Mouse (Mus musculus) midbrain, embryonic 12.5 days (tissue): Measurements from ENCODE around the gene Zfp735. TPM values are rescaled to one million over a fixed set of nuclear protein-coding genes. Genes with fewer than 3 reads are reported as not detected.

Experiments
- ATAC-seq: fragments of 200-750 bp; cut with Nextera tagmentation; 2 replicates; pipeline ENCODE4 v1.8.0; 2017; ENCODE audit warnings: low read depth, moderate TSS enrichment, moderate library complexity; ENCODE audit not compliant: low FRiP score
- H3K27ac ChIP-seq: fragments of 300-500 bp; sonication (generic); replicated peaks from 2 replicates; pipeline ENCODE4 v1.5.1; 2016; ENCODE audit warnings: mild to moderate bottlenecking
- H3K27me3 ChIP-seq: fragments of 300-500 bp; sonication (generic); 2 replicates; pipeline ENCODE4 v1.6.1; 2016; ENCODE audit warnings: mild to moderate bottlenecking
- H3K36me3 ChIP-seq: fragments of 300-500 bp; sonication (generic); 2 replicates; pipeline ENCODE4 v1.6.1; 2016
- H3K4me1 ChIP-seq: fragments of 300-500 bp; sonication (generic); 2 replicates; pipeline ENCODE4 v1.6.1; 2016
- H3K4me2 ChIP-seq: fragments of 300-500 bp; sonication (generic); replicated peaks from 2 replicates; pipeline ENCODE4 v1.6.1; 2016; ENCODE audit warnings: mild to moderate bottlenecking, moderate library complexity
- H3K4me3 ChIP-seq: fragments of 300-500 bp; sonication (generic); 2 replicates; pipeline ENCODE4 v1.5.1; 2016; ENCODE audit warnings: mild to moderate bottlenecking
- H3K9ac ChIP-seq: fragments of 300-500 bp; sonication (generic); replicated peaks from 2 replicates; pipeline ENCODE4 v1.6.1; 2016; ENCODE audit warnings: mild to moderate bottlenecking, moderate library complexity
- H3K9me3 ChIP-seq: fragments of 300-500 bp; sonication (generic); 2 replicates; pipeline ENCODE4 v1.6.1; 2016; ENCODE audit warnings: mild to moderate bottlenecking
- WGBS: fragments of 180-500 bp; shearing (Covaris S2); methylation state at CpG from one replicate; pipeline ENCODE4 v1.1.7; 2016; 5-methylcytosine and 5-hydroxymethylcytosine counted together
- polyA plus RNA-seq: library from polyadenylated mRNA; unstranded; fragments of >200 nt; fragmentation: Nextera tagmentation; extraction: Ambion mirVana; gene quantifications from 2 replicates; pipeline ENCODE4 v1.2.1, GENCODE M21; 2016

Gene Zfp735
- not detected in 2 replicates for polyA plus RNA-seq

DNA sequence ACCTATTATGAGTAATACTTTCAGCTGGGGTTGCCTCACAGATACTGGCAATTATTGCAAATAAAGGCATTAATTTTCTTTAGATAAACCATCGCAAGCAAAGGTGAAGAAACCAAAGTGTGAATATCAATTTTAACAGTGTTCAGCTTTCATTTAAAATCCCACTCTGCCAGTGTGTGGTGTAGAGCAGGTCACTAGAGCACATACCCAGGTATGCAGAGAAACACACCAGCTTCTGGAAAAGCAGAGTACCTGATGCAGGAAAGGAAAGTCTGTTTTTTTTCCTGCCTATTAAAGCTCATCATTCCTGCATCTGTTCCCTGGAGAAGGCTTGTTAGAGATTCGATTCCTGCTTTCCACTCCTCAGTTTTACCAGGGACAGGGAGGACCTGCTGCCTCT, at the start of gene Zfp735:
Gene Zfp735, plus strand, starts transcription at position 301 of the 400 bp plus-strand sequence.
- H3K27ac ChIP-seq, result no peak within 1 kb of the TSS
- H3K36me3 ChIP-seq, result no peaks in the 10 kb centered on the region
- WGBS, result 78% methylated on average over 2 of the region's 2 CpGs
- peaks cover 17% of the 10 kb centered on the region for H3K9me3 ChIP-seq
- H3K4me1 ChIP-seq, result no peaks in the 10 kb centered on the region
- H3K4me2 ChIP-seq, result no peak within 1 kb of the TSS
- ATAC-seq, result no peak
- H3K4me3 ChIP-seq, result no peak within 1 kb of the TSS
- H3K9ac ChIP-seq, result no peak within 1 kb of the TSS
- H3K27me3 ChIP-seq, result no peaks in the 10 kb centered on the region

DNA sequence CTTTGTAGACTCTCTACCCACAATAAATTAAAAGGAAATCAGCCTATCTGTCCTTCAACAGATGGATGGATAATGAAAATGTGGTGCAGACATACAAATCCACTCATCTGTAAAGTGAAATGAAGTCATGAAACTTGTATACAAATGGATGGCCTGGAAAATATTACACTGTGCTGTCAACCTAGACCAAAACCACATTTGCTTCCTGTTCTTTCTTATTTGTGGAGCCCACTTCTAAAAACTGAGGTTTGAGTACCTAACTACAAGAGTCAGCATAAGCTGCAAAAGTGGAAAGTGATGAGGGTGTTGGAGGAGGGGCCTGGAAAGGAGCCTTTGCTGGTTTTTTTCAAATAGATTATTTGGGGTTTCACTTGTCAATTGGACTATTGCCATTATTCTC, 70.5 kb downstream of the Zfp735 start:
- H3K9ac ChIP-seq, result no peak overlapping the region
- H3K9me3 ChIP-seq, result peaks cover 27% of the 10 kb centered on the region
- H3K4me3 ChIP-seq, result no peak overlapping the region
- H3K27ac ChIP-seq, result no peak overlapping the region
- ATAC-seq, result no peak
- no peaks in the 10 kb centered on the region for H3K27me3 ChIP-seq
- H3K36me3 ChIP-seq, result no peaks in the 10 kb centered on the region
- H3K4me2 ChIP-seq, result no peak overlapping the region
- H3K4me1 ChIP-seq, result no peaks in the 10 kb centered on the region

Other genes starting within 250 kb of the Zfp735 start
- gene Olfr380, start 231.3 kb upstream of the Zfp735 start, polyA plus RNA-seq, result not detected in 2 replicates
- not detected in 2 replicates for gene Olfr381, start 197.2 kb upstream of the Zfp735 start, polyA plus RNA-seq
- gene Olfr382, start 171.6 kb upstream of the Zfp735 start, polyA plus RNA-seq, result not detected in 2 replicates
- not detected in 2 replicates for gene Olfr385, start 95.8 kb upstream of the Zfp735 start, polyA plus RNA-seq
- not detected in 2 replicates for gene Olfr384, start 90.2 kb upstream of the Zfp735 start, polyA plus RNA-seq
- not detected in 2 replicates for gene Olfr389, start 91.9 kb downstream of the Zfp735 start, polyA plus RNA-seq
- not detected in 2 replicates for gene Olfr390, start 94.2 kb downstream of the Zfp735 start, polyA plus RNA-seq
- gene Olfr391-ps, start 114.3 kb downstream of the Zfp735 start, polyA plus RNA-seq, result not detected in 2 replicates
- not detected in 2 replicates for gene Olfr392, start 128.3 kb downstream of the Zfp735 start, polyA plus RNA-seq
- not detected in 2 replicates for gene Olfr393, start 162.7 kb downstream of the Zfp735 start, polyA plus RNA-seq
- not detected in 2 replicates for gene Olfr394, start 202.0 kb downstream of the Zfp735 start, polyA plus RNA-seq
- gene Olfr395, start 220.5 kb downstream of the Zfp735 start, polyA plus RNA-seq, result not detected in 2 replicates
- not detected in 2 replicates for gene Olfr23, start 247.9 kb downstream of the Zfp735 start, polyA plus RNA-seq